Mouse (Mus musculus): ENCODE measurements around the gene Agpat1. TPM values are rescaled to one million over a fixed set of nuclear protein-coding genes. Genes with fewer than 3 reads are reported as not detected.

Gene Agpat1
- polyA plus RNA-seq (2016; fragmentation: Nextera tagmentation; extraction: Ambion mirVana) = 70.5 and 73.9 TPM in 2 replicates

DNA sequence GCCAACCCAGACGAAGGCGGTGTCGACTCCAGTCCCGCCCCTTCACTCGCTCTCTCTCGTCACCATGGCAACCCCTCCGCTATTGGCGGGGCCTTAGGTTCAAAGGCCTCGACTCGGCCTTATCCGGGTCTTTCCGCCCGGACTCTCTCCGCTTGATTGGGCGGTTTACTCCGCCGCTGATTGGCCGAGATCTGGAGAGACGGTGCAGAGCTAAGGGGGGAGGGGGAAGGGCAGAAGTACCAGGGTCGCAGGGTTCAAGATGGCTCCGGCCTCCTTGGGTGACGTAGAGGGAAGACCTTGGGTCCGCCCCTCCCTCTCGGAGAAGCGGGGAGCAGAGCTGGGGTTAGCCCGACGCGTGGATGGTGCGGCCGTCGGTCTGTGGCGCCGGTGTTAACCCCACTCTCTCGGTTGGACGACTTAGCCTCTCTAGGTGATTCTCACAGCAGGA lies at the start of gene Agpat1:
Gene Agpat1, plus strand, starts transcription at position 202 of the 448 bp plus-strand sequence.
- H3K4me2 ChIP-seq = peak within 1 kb of the TSS; percentile 96
- peak within 1 kb of the TSS; percentile 92 for H3K27ac ChIP-seq
- no peaks in the 10 kb centered on the region for H3K27me3 ChIP-seq
- peak within 1 kb of the TSS; percentile 97 for H3K4me3 ChIP-seq (replicated peaks)
- H3K9me3 ChIP-seq = no peaks in the 10 kb centered on the region
- H3K36me3 ChIP-seq (replicated peaks) = peaks cover 22% of the 10 kb centered on the region
- peak; percentile 85 for ATAC-seq (ENCODE audit: low FRiP score)
- peaks cover 42% of the 10 kb centered on the region for H3K4me1 ChIP-seq
- WGBS = 0% methylated on average over 35 of the region's 35 CpGs
- H3K9ac ChIP-seq = peak within 1 kb of the TSS; percentile 99

DNA sequence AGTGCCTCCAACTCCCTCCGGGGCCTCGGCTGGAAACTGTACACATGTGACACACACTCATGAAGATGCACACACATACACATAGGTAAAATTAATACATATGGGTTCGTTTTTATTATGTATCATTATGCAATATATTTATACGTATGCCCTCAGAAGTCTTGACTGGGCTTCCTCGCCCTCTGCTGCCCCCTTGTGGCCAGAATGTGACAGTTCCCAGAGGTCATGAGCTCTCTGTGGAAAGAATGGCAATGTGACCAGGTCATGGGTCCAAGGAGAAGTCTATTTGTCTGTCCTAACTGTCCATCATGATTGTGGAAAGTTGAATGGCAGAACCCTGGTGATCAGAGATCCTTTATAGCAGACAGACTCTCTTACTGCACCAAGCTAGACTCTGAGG lies 48.6 kb upstream of the Agpat1 start:
- 27% methylated on average over 5 of the region's 5 CpGs for WGBS
- Histone ChIP-seq H3K4me2 (no peak overlapping the region), H3K36me3 (replicated peaks) (no peaks in the 10 kb centered on the region), H3K9ac (no peak overlapping the region), H3K27me3 (0 out of 2 replicates have a peak, but pooled peaks cover 4% of the 10 kb centered on the region), H3K4me1 (no peaks in the 10 kb centered on the region), H3K9me3 (no peaks in the 10 kb centered on the region), H3K4me3 (replicated peaks) (no peak overlapping the region), H3K27ac (no peak overlapping the region)
- ATAC-seq (ENCODE audit: low FRiP score) = no peak

DNA sequence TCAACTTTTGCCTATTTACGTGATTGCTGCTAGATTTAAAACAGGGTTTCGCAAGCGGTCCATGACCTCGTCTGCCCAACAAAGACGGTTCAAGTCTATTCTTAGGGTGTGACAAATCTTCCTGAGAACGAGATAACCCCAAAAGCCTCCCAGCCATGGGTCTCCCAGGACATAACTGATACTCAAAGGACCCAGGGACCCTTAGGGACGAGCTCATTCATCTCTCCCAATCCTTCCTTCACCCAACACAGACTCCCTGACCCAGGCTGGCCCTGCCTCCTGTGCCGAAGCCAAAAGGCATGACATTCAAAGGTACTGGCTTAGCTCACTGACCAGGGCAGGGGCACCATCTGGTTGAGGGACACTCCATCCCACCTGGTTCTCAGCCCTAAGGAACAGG lies 47.7 kb upstream of the Agpat1 start:
- Histone ChIP-seq H3K27ac (no peak overlapping the region), H3K9me3 (no peaks in the 10 kb centered on the region), H3K4me3 (replicated peaks) (no peak overlapping the region), H3K9ac (no peak overlapping the region), H3K27me3 (0 out of 2 replicates have a peak, but pooled peaks cover 4% of the 10 kb centered on the region), H3K4me1 (no peaks in the 10 kb centered on the region), H3K4me2 (no peak overlapping the region), H3K36me3 (replicated peaks) (no peaks in the 10 kb centered on the region)
- ATAC-seq (ENCODE audit: low FRiP score) = no peak
- 86% methylated on average over 8 of the region's 8 CpGs for WGBS

GRCm38 (mm10) chr17:34557411-34557810 lies 46.7 kb upstream of the Agpat1 start:
- Histone ChIP-seq H3K27ac (no peak overlapping the region), H3K27me3 (0 out of 2 replicates have a peak, but pooled peaks cover 4% of the 10 kb centered on the region), H3K9ac (no peak overlapping the region), H3K4me2 (no peak overlapping the region), H3K4me1 (no peaks in the 10 kb centered on the region), H3K36me3 (replicated peaks) (no peaks in the 10 kb centered on the region), H3K9me3 (no peaks in the 10 kb centered on the region), H3K4me3 (replicated peaks) (no peak overlapping the region)
- ATAC-seq (ENCODE audit: low FRiP score) = no peak
- WGBS = 77% methylated on average over 11 of the region's 11 CpGs

DNA sequence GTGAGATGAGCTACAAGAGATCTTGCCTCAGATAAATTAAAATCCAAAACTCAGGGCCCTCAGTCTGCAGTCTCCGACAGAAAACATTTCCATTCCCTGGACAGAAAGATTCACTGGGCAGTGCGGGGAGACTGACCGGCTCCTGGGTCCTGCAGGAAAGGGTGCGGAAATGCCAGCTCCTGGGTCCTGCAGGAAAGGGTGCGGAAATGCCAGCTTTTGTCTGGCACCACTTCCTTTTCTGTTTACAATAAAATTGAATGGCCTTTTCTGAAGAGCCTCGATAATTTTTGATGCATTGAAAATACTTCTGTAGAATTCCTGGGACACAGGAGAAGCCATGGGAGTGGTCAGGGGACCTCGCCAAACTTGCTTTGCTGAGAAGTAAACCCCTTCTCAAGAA lies 44.9 kb upstream of the Agpat1 start:
- no peaks in the 10 kb centered on the region for H3K36me3 ChIP-seq (replicated peaks)
- WGBS = 89% methylated on average over 7 of the region's 7 CpGs
- ATAC-seq (ENCODE audit: low FRiP score) = no peak
- no peak overlapping the region for H3K27ac ChIP-seq
- no peaks in the 10 kb centered on the region for H3K4me1 ChIP-seq
- H3K9me3 ChIP-seq = no peaks in the 10 kb centered on the region
- no peak overlapping the region for H3K4me2 ChIP-seq
- H3K4me3 ChIP-seq (replicated peaks) = no peak overlapping the region
- H3K27me3 ChIP-seq = 0 out of 2 replicates have a peak, but pooled peaks cover 4% of the 10 kb centered on the region
- no peak overlapping the region for H3K9ac ChIP-seq

GRCm38 (mm10) chr17:34559895-34560294 lies 44.2 kb upstream of the Agpat1 start:
- no peaks in the 10 kb centered on the region for H3K36me3 ChIP-seq (replicated peaks)
- no peak overlapping the region for H3K4me3 ChIP-seq (replicated peaks)
- H3K4me2 ChIP-seq = no peak overlapping the region
- WGBS = 27% methylated on average over 15 of the region's 15 CpGs
- no peak overlapping the region for H3K27ac ChIP-seq
- no peaks in the 10 kb centered on the region for H3K27me3 ChIP-seq
- no peak overlapping the region for H3K9ac ChIP-seq
- no peak for ATAC-seq (ENCODE audit: low FRiP score)
- no peaks in the 10 kb centered on the region for H3K9me3 ChIP-seq
- H3K4me1 ChIP-seq = no peaks in the 10 kb centered on the region

- WGBS = 93% methylated on average over 6 of the region's 6 CpGs
- no peak overlapping the region for H3K4me2 ChIP-seq
- no peaks in the 10 kb centered on the region for H3K27me3 ChIP-seq
- H3K9me3 ChIP-seq = no peaks in the 10 kb centered on the region
- H3K4me1 ChIP-seq = no peaks in the 10 kb centered on the region
- no peaks in the 10 kb centered on the region for H3K36me3 ChIP-seq (replicated peaks)
- H3K9ac ChIP-seq = no peak overlapping the region
- H3K27ac ChIP-seq = no peak overlapping the region
- ATAC-seq (ENCODE audit: low FRiP score) = no peak
- H3K4me3 ChIP-seq (replicated peaks) = no peak overlapping the region
Observed at GRCm38 (mm10) chr17:34560438-34560837, 43.6 kb upstream of the Agpat1 start.

DNA sequence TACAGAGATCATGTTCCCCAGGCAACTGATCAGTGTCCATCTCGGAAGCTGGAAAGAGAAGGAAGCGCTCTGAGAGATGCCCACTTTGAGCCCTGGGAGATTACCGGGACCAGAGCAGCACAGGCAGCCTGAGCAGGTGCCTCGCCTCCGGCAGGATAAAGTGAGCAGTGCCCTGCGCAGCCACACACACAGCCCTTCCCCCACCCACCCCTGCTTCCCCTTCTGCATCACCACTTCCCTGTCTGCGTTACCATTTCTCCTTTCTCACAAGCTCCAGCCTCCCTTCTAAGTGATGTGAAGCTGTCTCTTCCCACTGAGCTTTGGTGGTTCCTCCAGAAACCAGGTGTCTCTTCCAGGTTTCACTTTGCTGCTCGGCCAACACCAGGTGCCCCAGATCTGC lies 42.9 kb upstream of the Agpat1 start:
- Histone ChIP-seq H3K27me3 (no peaks in the 10 kb centered on the region), H3K4me3 (replicated peaks) (no peak overlapping the region), H3K9me3 (no peaks in the 10 kb centered on the region), H3K9ac (no peak overlapping the region), H3K4me1 (no peaks in the 10 kb centered on the region), H3K4me2 (no peak overlapping the region), H3K36me3 (replicated peaks) (no peaks in the 10 kb centered on the region), H3K27ac (no peak overlapping the region)
- ATAC-seq (ENCODE audit: low FRiP score) = no peak
- 45% methylated on average over 8 of the region's 8 CpGs for WGBS

DNA sequence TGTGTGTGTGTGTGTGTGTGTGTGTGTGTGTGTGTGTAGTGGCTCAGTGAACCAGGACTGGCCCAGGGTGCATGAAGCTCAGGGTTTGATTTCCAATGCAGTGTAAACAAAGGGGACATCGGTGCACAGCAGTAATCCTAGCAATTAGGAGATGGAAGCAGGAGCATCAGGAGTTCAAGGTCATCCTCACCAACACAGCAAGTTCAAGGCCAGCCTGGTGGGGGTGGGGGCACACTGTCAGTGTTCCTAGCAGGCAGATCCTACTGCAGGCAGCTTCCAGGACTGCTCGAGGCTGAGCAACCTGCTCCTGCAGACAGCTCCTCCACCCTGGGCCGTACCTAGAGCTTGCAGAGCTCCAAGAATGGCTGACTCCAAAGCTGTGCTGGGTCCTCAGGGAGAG lies 41.5 kb upstream of the Agpat1 start:
- no peaks in the 10 kb centered on the region for H3K36me3 ChIP-seq (replicated peaks)
- H3K4me1 ChIP-seq = no peaks in the 10 kb centered on the region
- no peak for ATAC-seq (ENCODE audit: low FRiP score)
- no peak overlapping the region for H3K9ac ChIP-seq
- WGBS = 75% methylated on average over 3 of the region's 3 CpGs
- H3K27ac ChIP-seq = no peak overlapping the region
- H3K9me3 ChIP-seq = no peaks in the 10 kb centered on the region
- H3K4me3 ChIP-seq (replicated peaks) = no peak overlapping the region
- peaks cover 4% of the 10 kb centered on the region; the same call in 1 of the 2 replicates for H3K27me3 ChIP-seq
- no peak overlapping the region for H3K4me2 ChIP-seq

DNA sequence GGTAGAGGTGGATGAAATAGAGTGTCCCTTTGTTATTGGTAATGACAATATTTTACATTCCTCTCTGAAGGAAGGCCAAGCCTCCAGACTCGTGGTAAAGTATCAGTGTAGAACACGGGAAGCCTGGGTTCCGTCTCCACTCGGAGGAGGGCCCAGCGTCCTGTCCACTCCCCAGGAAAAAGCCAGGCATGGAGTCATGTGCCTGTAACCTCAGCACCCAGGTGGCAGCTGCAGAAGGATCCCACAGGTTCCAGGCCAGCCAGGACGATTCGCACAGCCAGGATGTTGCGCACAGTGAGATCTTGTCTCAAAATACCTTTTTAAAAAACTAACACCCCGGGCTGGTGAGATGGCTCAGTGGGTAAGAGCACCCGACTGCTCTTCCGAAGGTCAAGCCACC lies 40.7 kb upstream of the Agpat1 start:
- no peaks in the 10 kb centered on the region for H3K9me3 ChIP-seq
- H3K27me3 ChIP-seq = peaks cover 8% of the 10 kb centered on the region
- H3K36me3 ChIP-seq (replicated peaks) = no peaks in the 10 kb centered on the region
- no peak overlapping the region for H3K27ac ChIP-seq
- no peak overlapping the region for H3K4me3 ChIP-seq (replicated peaks)
- 84% methylated on average over 11 of the region's 11 CpGs for WGBS
- H3K4me2 ChIP-seq = no peak overlapping the region
- H3K9ac ChIP-seq = no peak overlapping the region
- H3K4me1 ChIP-seq = no peaks in the 10 kb centered on the region
- no peak for ATAC-seq (ENCODE audit: low FRiP score)

DNA sequence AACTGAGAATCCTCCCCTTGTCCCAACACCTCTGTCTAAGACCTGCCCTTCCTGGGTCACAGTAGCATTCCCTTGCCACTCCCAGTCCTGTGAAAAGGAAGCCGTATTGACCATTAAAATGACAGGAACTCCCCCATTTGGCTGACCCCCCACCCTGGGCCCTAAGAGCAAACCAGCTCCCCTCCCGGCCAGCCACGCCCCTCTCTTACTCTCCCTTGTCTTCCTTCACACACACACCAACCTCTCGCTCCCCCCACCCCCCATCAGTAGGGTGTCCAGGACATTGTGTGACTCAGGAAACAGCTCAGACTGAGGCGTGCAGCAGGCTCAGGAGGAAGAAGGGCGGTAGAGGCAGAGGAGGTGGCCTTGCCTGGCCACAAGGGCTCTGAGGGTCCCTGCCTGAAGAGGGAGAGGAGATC lies 40.0 kb upstream of the Agpat1 start, which contains the start of gene Notch4:
Gene Notch4, plus strand, starts transcription at position 266 of the 419 bp plus-strand sequence.
- ATAC-seq (ENCODE audit: low FRiP score) = no peak
- no peaks in the 10 kb centered on the region for H3K9me3 ChIP-seq
- H3K9ac ChIP-seq = no peak within 1 kb of the TSS
- 22% methylated on average over 5 of the region's 6 CpGs for WGBS
- H3K27ac ChIP-seq = 0 out of 2 replicates have a peak within 1 kb of the TSS, but pooled peaks have one; percentile 36
- no peaks in the 10 kb centered on the region for H3K36me3 ChIP-seq (replicated peaks)
- H3K4me1 ChIP-seq = no peaks in the 10 kb centered on the region
- 0 out of 2 replicates have a peak within 1 kb of the TSS, but pooled peaks have one; percentile 1 for H3K4me2 ChIP-seq
- no peak within 1 kb of the TSS for H3K4me3 ChIP-seq (replicated peaks)
- H3K27me3 ChIP-seq = peaks cover 10% of the 10 kb centered on the region

DNA sequence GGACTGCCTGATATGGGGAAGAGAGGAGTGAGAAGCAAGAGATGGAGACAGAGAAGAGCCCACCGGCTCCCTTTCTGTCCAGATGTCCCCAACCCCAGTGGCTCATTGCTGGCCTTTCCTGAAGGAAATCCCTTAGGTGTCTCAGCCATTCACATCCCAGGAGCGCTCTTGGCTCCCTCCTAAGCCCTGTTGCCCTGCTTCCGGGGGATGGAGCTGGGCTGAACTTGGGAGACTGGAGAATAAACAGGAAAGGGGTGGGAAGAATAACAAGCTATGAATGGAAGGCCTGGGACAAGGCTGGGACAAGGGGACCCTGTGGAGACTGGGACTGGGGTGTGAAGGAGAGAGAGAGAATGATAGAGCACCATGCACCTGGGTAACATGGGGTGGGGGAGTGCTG lies 39.3 kb upstream of the Agpat1 start:
- Histone ChIP-seq H3K36me3 (replicated peaks) (no peaks in the 10 kb centered on the region), H3K27me3 (peaks cover 10% of the 10 kb centered on the region), H3K4me3 (replicated peaks) (no peak overlapping the region), H3K27ac (0 out of 2 replicates have a peak overlapping the region, but pooled peaks have one; percentile 36), H3K9me3 (no peaks in the 10 kb centered on the region), H3K4me1 (no peaks in the 10 kb centered on the region), H3K4me2 (no peak overlapping the region), H3K9ac (no peak overlapping the region)
- WGBS = 54% methylated on average over 3 of the region's 3 CpGs
- ATAC-seq (ENCODE audit: low FRiP score) = no peak

- 75% methylated on average over 9 of the region's 9 CpGs for WGBS
- Histone ChIP-seq H3K36me3 (replicated peaks) (no peaks in the 10 kb centered on the region), H3K4me3 (replicated peaks) (no peak overlapping the region), H3K27ac (no peak overlapping the region), H3K9ac (no peak overlapping the region), H3K4me2 (no peak overlapping the region), H3K4me1 (no peaks in the 10 kb centered on the region; the same call in 1 of the 2 replicates), H3K27me3 (peaks cover 14% of the 10 kb centered on the region), H3K9me3 (no peaks in the 10 kb centered on the region)
- ATAC-seq (ENCODE audit: low FRiP score) = no peak
Observed at GRCm38 (mm10) chr17:34567311-34567710, 36.8 kb upstream of the Agpat1 start.
